Mouse (Mus musculus) kidney, adult 9 months (tissue): ENCODE data around the gene Ppp1r1b.

Experiments
- DNase-seq: peaks from one replicate; pipeline ENCODE4 v3.0.0; 2022

Gene Ppp1r1b

GRCm38 (mm10) chr11:98352272-98352990, 4.2 kb downstream of the Ppp1r1b start:
- no peak for DNase-seq

GRCm38 (mm10) chr11:98353651-98354211, 5.5 kb downstream of the Ppp1r1b start:
- peak; percentile 72 for DNase-seq

DNA sequence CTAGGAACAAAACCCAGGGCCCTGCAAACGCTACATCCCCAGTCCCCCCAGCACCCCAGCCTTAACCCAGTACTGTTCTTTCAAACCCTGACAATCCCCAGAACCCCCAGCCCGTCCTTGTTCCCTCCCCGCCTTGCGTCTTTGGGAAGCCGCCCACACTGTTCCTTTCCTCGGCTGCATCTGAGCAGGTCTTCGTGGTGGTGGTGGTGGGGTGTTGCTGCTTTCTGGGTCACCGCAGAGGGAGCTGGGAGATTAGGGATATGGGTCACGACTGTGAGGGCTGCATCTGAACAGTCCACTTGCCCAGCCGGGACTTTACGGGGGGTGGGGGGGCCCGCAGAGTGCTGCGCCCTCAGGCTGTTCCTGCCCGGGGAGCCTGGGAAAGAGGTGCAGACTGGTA, 6.2 kb downstream of the Ppp1r1b start:
- no peak for DNase-seq

GRCm38 (mm10) chr11:98355732-98356299, 7.6 kb downstream of the Ppp1r1b start:
- peak; percentile 77 for DNase-seq

- DNase-seq = no peak
These were observed 8.6 kb downstream of the Ppp1r1b start for GRCm38 (mm10) chr11:98356625-98357394.

DNA sequence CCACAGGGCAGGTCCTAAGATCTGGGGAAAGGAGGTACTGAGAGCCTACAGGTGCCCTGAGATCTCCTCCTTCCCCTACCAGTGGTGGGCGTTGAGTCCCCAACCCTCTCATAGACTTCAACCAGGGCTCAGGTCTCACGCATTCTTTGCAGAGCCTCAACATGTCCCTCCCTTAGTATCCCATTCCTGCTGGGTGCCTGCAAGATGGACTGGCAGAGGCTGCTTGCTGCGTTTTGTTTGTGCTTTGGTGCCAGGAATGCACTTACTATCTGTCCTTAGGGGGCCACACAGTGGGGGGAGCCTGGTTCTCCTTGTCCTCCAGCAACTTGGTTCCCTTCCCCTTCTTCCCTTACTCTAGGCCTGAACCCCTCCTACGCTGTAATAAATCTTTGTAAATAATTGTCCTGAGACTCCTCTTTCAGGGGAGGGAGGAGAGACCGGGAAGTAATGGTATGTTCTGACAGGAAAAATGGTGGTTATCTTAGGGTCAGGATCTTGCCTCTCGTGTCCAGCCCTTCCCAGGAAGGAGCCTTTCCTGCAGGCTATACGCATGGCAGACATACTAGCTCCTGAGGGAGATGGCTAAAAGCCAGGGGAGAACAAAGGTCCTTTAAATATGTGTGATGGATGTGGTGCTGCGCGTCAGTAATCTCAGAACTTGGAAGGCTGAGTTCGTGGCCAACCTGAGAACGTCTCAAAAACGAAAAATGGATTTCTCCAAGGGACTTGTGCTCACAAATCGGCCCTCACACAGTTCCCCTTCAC, 9.4 kb downstream of the Ppp1r1b start:
- DNase-seq = no peak

GRCm38 (mm10) chr11:98358161-98359083, 10.2 kb downstream of the Ppp1r1b start, which contains the start of gene Stard3:
TSS of gene Stard3 (plus strand) at chr11:98358368.
- peak; percentile 92 for DNase-seq

GRCm38 (mm10) chr11:98360866-98361521, 12.8 kb downstream of the Ppp1r1b start:
- DNase-seq = no peak

GRCm38 (mm10) chr11:98363817-98364216, 15.6 kb downstream of the Ppp1r1b start:
- DNase-seq = no peak

DNA sequence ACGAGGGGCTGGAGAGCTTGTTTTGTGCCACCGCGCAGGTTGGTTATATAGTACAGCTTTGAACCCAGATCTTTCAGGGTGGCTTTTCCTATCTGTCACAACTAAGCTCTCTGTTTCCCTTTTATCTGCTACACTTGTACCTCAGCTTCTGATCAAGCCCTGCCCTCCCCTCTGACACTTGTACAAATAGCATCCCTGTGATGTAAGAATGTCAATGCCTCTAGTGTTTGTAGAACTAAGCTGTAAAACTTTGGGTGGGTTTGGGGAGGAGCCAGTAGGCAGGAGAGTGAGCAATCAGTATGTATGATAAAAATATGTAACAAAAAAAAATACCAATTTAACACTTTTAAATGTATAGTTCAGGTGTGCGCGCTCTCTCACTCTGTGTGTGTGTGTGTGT, 16.2 kb downstream of the Ppp1r1b start:
- no peak for DNase-seq

GRCm38 (mm10) chr11:98366290-98366689, 18.1 kb downstream of the Ppp1r1b start:
- no peak for DNase-seq

DNA sequence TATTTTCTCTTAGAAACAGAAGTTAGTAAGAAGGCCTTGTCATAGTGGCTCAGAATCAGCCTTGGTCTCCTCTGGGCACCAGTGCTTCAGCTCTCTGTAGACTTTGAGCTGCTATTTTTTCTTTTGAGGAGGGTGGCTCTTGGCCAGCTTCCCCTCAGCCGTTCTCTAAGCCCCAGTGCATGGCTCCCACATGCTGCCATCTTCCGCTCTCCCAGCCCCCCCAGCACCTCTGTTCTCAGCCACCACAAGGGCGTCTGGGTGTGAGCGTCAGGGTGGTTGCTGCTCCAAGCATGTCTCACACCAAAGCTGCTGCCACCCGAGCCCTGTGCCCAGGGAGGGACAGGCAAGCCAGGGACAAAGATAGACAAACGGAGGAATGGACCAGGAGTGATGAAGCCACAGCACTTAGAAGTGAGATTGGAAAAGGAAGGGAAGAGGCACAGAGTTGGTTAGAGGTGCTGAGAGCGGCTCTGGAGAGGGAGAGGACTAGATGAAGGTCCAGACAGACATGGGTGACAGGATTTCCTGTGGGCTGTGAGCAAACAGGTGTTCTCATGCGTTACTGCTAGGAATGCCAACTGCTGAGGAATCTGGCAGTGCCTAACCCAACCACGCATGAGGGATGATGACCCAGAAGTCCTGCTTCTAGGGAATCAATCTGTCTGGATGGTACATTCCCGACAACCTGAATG, 19.1 kb downstream of the Ppp1r1b start:
- no peak for DNase-seq

GRCm38 (mm10) chr11:98367863-98368186, 19.6 kb downstream of the Ppp1r1b start:
- DNase-seq = no peak

GRCm38 (mm10) chr11:98369337-98369736, 21.1 kb downstream of the Ppp1r1b start:
- DNase-seq = no peak

GRCm38 (mm10) chr11:98370588-98370987, 22.4 kb downstream of the Ppp1r1b start:
- DNase-seq = no peak

DNA sequence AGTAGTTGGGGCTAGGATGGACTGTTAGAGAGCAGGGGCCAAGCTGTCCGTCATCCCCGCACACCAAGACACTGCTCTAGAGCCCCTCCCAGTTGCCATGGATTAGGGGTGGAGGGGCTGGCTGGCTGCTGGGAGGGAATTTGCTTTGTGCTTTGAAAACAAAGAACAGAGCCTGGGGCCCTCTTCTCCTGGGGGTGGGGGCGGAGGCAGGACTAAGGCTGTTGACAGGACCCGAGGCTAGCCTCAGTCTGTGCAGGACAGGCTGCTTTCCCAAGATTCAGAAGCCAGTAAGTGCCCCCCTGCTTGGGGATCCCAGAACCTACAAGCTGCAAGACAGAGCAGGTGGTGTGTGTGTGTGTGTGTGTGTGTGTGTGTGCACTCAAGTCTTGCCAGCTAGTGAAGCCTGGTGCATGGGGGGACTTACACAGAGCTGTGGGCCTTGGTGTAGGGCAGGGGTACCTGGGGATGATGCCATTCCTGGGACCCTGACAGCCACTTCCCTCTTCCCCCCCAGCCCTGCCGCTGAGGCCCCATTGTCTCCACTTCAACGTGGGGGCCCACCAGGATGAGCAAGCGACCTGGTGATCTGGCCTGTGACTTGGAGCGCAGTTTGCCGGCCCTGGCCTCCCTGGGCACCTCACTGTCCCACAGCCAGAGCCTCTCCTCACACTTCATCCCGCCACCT, 23.5 kb downstream of the Ppp1r1b start:
- no peak for DNase-seq

GRCm38 (mm10) chr11:98372406-98372805, 24.2 kb downstream of the Ppp1r1b start:
- peak; percentile 66 for DNase-seq

GRCm38 (mm10) chr11:98373244-98373643, 25.0 kb downstream of the Ppp1r1b start:
- DNase-seq = no peak

- no peak for DNase-seq
These were observed 26.1 kb downstream of the Ppp1r1b start for GRCm38 (mm10) chr11:98374266-98374665.

DNA sequence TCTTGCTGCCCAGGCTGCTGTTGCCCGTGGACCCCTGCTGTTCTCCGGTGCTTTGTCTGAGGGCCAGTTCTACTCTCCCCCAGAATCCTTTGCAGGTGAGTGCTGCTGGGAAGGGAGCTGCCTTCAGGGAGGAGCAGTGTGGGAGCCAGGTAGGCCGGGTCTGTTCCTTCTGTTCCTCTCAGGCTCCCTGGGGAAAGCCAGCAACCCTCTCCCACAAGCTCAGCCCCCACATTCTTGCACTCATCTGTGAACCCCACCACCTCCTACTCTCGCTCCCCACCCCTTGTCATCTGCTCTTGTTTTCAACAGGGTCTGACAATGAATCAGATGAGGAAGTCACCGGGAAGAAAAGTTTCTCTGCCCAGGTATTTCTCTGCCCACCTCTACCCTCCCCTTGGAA, 28.6 kb downstream of the Ppp1r1b start:
- DNase-seq = no peak
